Mouse (Mus musculus) kidney, embryonic 16.5 days (tissue): ENCODE data around the gene Spdl1. TPM values are rescaled to one million over a fixed set of nuclear protein-coding genes. Genes with fewer than 3 reads are reported as not detected.

Experiments
- ATAC-seq: fragments of 200-750 bp; cut with Nextera tagmentation; 2 replicates; pipeline ENCODE4 v1.8.0; 2017; ENCODE audit warnings: moderate TSS enrichment; ENCODE audit not compliant: low FRiP score, low TSS enrichment
- H3K27ac ChIP-seq: fragments of 300-500 bp; sonication (generic); 2 replicates; pipeline ENCODE4 v1.5.1; 2014; ENCODE audit warnings: low read length
- H3K27me3 ChIP-seq: fragments of 300-500 bp; sonication (generic); 2 replicates; pipeline ENCODE4 v1.6.1; 2014; ENCODE audit warnings: low read length, control low read depth, mixed read lengths; ENCODE audit not compliant: insufficient read depth
- H3K36me3 ChIP-seq: fragments of 300-500 bp; sonication (generic); 2 replicates; pipeline ENCODE4 v1.6.1; 2014; ENCODE audit warnings: low read length, control low read depth, mixed read lengths; ENCODE audit not compliant: insufficient read depth
- H3K4me1 ChIP-seq: fragments of 300-500 bp; sonication (generic); 2 replicates; pipeline ENCODE4 v1.6.1; 2014; ENCODE audit warnings: low read length, control low read depth, mixed read lengths; ENCODE audit not compliant: insufficient read depth
- H3K4me2 ChIP-seq: fragments of 300-500 bp; sonication (generic); replicated peaks from 2 replicates; pipeline ENCODE4 v1.6.1; 2014; ENCODE audit warnings: low read depth, low read length
- H3K4me3 ChIP-seq: fragments of 300-500 bp; sonication (generic); 2 replicates; pipeline ENCODE4 v1.5.1; 2014; ENCODE audit warnings: mild to moderate bottlenecking, low read length
- H3K9ac ChIP-seq: fragments of 300-500 bp; sonication (generic); replicated peaks from 2 replicates; pipeline ENCODE4 v1.6.1; 2014; ENCODE audit warnings: low read length
- H3K9me3 ChIP-seq: fragments of 300-500 bp; sonication (generic); 2 replicates; pipeline ENCODE4 v1.6.1; 2016; ENCODE audit warnings: low read length, control low read depth
- WGBS: fragments of 180-500 bp; shearing (Covaris S2); extraction: QIAGEN DNeasy Blood & Tissue Kit; methylation state at CpG from one replicate; pipeline ENCODE4 v1.1.7; 2014; 5-methylcytosine and 5-hydroxymethylcytosine counted together
- polyA plus RNA-seq: library from polyadenylated mRNA; unstranded; fragments of >200 nt; fragmentation: Nextera tagmentation; extraction: Ambion mirVana; gene quantifications from 2 replicates; pipeline ENCODE4 v1.2.1, GENCODE M21; 2015

Gene Spdl1
- polyA plus RNA-seq, result 22.7 and 24.1 TPM in 2 replicates

DNA sequence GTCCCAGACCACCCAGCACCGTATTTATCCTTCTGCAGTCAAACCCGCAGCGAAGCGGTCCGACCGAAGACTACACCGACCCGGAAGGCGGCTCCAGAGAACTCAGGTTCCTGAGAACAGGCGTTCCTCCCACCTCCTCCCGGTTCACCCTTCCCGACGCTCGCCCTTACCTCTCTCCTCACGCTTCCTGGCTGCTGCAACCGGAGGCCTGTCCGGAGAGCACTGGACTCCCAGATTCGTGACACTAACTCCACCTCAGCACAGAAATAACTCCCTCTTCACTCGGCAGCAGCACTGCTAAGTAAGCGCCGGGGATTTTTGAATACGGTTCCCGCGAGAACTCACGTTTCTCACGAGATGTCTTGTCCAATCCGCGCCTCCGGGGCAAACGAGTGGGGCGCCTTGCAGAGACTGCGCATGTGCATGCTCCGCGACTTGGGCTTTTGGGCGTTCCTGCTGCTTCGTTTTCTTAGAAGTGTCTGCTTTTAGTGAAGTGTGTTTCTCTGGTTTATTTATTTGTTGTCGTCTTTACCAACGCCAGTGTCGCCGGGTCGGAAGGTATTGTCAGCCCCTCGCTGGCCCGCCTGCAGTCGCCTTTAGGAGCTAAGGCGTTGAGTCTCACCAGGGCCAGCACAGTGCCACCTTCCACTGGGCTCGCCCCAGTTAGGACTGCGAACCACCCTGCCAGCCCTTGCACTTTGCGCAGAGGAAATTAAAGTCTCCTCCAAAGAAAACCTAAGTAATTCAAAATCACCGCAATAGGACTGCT is at the start of gene Spdl1:
TSS of gene Spdl1 (minus strand) at position 324 of the 769 bp plus-strand sequence.
- peak within 1 kb of the TSS; percentile 70 for H3K4me3 ChIP-seq
- peaks cover 14% of the 10 kb centered on the region for H3K4me1 ChIP-seq
- H3K36me3 ChIP-seq, result peaks cover 15% of the 10 kb centered on the region
- H3K27me3 ChIP-seq, result no peaks in the 10 kb centered on the region
- ATAC-seq, result peak; percentile 96
- H3K4me2 ChIP-seq, result peak within 1 kb of the TSS; percentile 86
- peak within 1 kb of the TSS; percentile 77 for H3K27ac ChIP-seq
- under 1% methylated on average over 49 of the region's 49 CpGs for WGBS
- no peaks in the 10 kb centered on the region for H3K9me3 ChIP-seq
- peak within 1 kb of the TSS; percentile 79 for H3K9ac ChIP-seq

DNA sequence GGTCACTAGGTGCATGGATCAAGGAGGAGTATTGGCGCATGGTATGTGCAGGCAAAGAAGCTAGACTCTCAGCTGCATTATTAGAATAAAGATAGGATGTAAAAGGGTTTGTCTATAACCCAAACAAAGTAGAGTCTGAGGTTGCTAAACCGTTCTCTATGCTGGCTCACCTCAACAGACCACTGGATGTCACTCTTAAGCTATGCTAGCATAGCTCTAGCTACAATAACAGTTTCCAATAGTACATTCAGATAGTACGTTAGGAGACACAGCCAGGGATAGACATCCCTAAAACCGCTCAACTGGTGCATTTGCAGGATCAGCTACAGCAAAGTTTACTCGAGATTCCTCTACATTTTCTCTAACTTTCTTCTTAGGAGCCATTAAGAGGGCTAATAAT is 48.1 kb upstream of the Spdl1 start:
- Histone ChIP-seq H3K36me3 (no peaks in the 10 kb centered on the region), H3K4me1 (no peaks in the 10 kb centered on the region), H3K9me3 (no peaks in the 10 kb centered on the region), H3K9ac (no peak overlapping the region), H3K4me2 (no peak overlapping the region), H3K27ac (no peak overlapping the region), H3K27me3 (no peaks in the 10 kb centered on the region), H3K4me3 (no peak overlapping the region)
- WGBS, result 33% methylated on average over 5 of the region's 5 CpGs
- ATAC-seq, result no peak

DNA sequence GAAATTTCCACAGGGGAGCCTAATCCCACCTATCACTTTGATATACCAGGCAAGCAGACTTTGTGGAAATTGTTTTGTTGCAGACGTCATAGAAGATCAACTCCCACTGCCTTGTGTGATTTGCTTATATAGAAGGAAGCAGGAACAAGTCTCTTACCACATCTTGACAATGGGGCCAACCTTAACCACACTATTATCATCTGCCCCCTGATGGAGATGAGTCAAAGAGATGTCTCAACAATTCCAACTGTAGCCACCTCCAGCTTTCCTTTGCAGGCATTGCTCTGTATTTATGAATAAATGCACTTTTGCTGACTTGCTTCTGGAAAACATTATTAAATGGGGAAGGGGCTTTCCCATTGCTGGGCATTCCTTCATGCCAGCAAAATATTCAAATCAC is 46.2 kb upstream of the Spdl1 start:
- Histone ChIP-seq H3K36me3 (no peaks in the 10 kb centered on the region), H3K4me2 (no peak overlapping the region), H3K27me3 (no peaks in the 10 kb centered on the region), H3K4me1 (no peaks in the 10 kb centered on the region), H3K9me3 (no peaks in the 10 kb centered on the region), H3K9ac (no peak overlapping the region), H3K27ac (no peak overlapping the region), H3K4me3 (no peak overlapping the region)
- no peak for ATAC-seq
- WGBS, result 81% methylated on average over 1 of the region's 1 CpGs

DNA sequence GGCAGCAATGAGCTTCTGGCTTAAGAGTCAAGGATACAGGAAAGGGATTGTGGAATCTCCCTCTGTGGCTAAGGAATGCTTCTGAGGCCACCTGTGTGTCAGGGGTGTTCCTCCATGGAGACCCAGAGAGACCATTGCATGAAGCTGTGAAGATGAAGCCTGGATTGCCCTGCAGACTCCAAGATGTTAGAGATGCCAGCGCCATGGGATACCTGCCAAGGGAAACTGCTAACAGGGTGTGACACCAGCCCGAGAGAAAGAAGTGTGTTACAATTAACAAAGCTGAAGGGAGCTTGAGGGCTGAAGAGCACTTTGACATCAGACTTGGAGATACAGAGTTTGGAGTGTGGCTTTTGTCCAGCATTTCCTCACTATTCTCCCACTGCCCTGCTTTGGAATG is 40.4 kb upstream of the Spdl1 start:
- Histone ChIP-seq H3K9me3 (no peaks in the 10 kb centered on the region), H3K4me3 (no peak overlapping the region), H3K4me1 (no peaks in the 10 kb centered on the region), H3K4me2 (no peak overlapping the region), H3K27ac (no peak overlapping the region), H3K9ac (no peak overlapping the region), H3K36me3 (no peaks in the 10 kb centered on the region), H3K27me3 (no peaks in the 10 kb centered on the region)
- WGBS, result 78% methylated on average over 2 of the region's 2 CpGs
- ATAC-seq, result no peak

DNA sequence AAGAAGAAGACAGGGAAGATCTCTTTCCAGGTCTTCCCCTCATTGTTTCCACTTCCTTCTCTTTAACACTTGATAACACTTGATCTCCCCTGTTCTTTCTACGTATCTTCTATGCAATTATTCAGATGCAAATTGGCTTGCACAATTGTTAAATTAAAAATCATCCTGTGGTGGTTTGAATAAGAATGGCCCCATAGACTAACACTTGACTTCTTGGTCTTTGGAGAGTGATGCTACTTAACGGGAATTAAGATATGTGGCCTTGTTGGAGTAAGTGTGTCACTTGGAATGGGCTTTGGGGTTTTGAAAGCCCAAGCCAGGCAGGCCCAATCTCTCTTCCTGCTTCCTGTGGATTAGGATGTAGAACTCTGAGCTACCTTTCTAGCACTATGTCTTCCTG is 39.0 kb upstream of the Spdl1 start:
- WGBS, result 85% methylated on average over 2 of the region's 2 CpGs
- Histone ChIP-seq H3K4me2 (no peak overlapping the region), H3K27ac (no peak overlapping the region), H3K9me3 (no peaks in the 10 kb centered on the region), H3K36me3 (no peaks in the 10 kb centered on the region), H3K9ac (no peak overlapping the region), H3K27me3 (no peaks in the 10 kb centered on the region), H3K4me1 (no peaks in the 10 kb centered on the region), H3K4me3 (no peak overlapping the region)
- ATAC-seq, result no peak

DNA sequence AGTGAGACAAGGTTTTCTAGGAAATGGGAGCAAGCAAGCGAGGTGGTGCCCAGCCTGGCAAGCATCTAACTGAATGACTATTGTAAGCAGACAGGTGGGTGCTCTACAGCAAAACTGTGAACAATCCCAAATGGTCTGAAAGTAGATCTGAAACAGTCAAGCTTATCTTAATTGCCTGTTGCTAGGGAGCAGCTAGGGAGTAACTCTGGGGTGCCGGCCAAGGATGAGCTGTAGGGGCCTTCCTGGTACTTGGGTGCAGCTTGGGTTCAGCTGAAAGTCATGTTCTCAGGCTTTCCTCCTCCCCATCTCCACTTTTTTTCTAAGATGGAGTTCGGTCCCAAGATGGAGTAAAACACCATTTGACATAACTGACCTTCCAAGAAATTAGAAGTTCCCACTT is 38.5 kb upstream of the Spdl1 start:
- Histone ChIP-seq H3K27me3 (no peaks in the 10 kb centered on the region), H3K27ac (no peak overlapping the region), H3K9me3 (no peaks in the 10 kb centered on the region), H3K4me1 (no peaks in the 10 kb centered on the region), H3K36me3 (no peaks in the 10 kb centered on the region), H3K4me3 (no peak overlapping the region), H3K9ac (no peak overlapping the region), H3K4me2 (no peak overlapping the region)
- 82% methylated on average over 3 of the region's 3 CpGs for WGBS
- ATAC-seq, result no peak

DNA sequence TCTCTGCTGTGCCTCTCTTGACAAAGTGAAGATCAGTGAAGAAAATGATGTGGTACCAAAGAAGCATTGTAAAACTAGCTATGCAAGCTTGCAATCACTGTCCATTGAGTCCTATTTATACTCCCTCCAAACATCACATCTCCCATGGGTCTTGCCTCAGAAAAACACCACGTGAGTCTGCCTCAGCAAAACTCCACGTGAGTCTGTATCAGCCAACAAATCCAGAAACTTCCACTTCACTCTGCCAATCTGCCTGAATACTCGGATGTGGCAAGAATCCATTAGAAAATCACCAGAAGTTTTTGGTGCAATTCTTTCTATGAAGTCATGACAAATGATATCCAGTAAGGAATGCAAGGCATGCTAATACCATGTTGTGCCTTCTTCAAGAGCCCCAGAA is 38.0 kb upstream of the Spdl1 start:
- no peak for ATAC-seq
- H3K27ac ChIP-seq, result no peak overlapping the region
- H3K4me1 ChIP-seq, result no peaks in the 10 kb centered on the region
- H3K27me3 ChIP-seq, result no peaks in the 10 kb centered on the region
- 89% methylated on average over 3 of the region's 3 CpGs for WGBS
- no peak overlapping the region for H3K9ac ChIP-seq
- no peaks in the 10 kb centered on the region for H3K36me3 ChIP-seq
- H3K4me3 ChIP-seq, result no peak overlapping the region
- no peak overlapping the region for H3K4me2 ChIP-seq
- no peaks in the 10 kb centered on the region for H3K9me3 ChIP-seq

DNA sequence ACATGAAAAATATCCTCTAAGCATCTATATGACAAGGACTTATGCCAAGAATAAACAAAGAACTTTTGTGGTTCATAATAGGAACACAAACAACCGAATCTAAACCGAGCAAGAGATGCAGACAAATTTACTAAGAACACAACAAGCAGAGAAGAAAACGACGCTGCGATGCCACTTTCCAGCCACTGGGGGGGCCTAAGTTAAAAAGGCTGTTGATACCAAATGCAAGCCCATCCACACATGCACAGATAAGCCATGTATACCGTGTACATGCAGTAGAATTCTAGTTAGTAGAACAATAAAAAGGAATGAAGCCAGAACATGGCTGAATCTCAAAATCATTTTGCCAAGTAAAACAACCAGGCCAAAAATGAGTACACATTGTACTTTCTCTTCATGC is 35.2 kb upstream of the Spdl1 start:
- no peak overlapping the region for H3K4me3 ChIP-seq
- no peak overlapping the region for H3K27ac ChIP-seq
- H3K36me3 ChIP-seq, result no peaks in the 10 kb centered on the region
- no peak overlapping the region for H3K9ac ChIP-seq
- ATAC-seq, result no peak
- no peaks in the 10 kb centered on the region for H3K9me3 ChIP-seq
- H3K4me2 ChIP-seq, result no peak overlapping the region
- no peaks in the 10 kb centered on the region for H3K4me1 ChIP-seq
- WGBS, result 37% methylated on average over 6 of the region's 6 CpGs
- no peaks in the 10 kb centered on the region for H3K27me3 ChIP-seq

DNA sequence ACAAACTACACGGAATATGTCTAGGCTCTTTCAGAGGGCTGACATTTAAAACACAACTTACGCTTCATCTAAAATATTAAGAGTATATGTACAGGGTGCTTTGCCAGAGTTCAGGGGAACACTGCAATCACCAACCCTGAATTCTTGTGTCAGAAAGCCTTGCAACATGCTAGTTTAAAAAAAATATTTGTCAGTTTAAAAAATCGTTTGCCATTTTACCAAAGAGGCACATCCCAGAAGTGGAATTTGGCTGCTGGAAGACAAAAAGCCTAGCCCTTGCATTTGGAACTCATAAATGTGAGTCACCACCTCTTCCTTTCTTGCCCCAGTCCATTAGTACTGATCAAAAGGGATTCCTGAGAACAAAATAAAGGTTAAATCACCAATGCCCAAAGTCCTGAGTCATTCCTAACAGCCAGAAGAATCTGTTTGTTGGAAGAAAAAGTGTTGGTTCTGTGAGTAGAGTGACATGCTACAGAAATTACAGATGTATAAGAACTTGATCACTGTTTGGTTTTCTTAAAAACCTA is 32.4 kb upstream of the Spdl1 start:
- H3K27ac ChIP-seq, result no peak overlapping the region
- H3K27me3 ChIP-seq, result no peaks in the 10 kb centered on the region
- WGBS, result 67% methylated on average over 3 of the region's 3 CpGs
- ATAC-seq, result no peak
- no peaks in the 10 kb centered on the region for H3K4me1 ChIP-seq
- no peak overlapping the region for H3K4me3 ChIP-seq
- H3K4me2 ChIP-seq, result no peak overlapping the region
- H3K9ac ChIP-seq, result no peak overlapping the region
- H3K9me3 ChIP-seq, result no peaks in the 10 kb centered on the region
- no peaks in the 10 kb centered on the region for H3K36me3 ChIP-seq

DNA sequence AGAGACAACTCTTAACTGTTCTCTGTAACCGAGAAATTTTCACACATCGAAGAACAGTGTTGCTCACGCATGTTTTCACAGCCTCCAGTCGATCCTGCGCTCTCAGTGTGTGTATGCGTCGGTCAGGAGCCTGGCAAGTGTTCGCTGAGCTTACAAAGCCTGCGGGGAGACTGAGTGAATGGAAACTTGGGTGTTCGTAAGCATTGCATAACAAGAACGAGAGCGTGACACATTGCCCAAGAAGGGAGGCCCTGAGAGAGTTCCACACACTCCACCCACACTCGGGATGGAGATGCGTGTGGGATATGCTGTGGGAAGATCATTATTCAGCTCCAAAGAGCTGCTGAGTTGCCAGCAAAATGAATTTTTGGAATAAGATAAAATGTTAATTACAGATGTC is 31.7 kb upstream of the Spdl1 start:
- H3K4me3 ChIP-seq, result no peak overlapping the region
- no peak for ATAC-seq
- H3K36me3 ChIP-seq, result no peaks in the 10 kb centered on the region
- no peaks in the 10 kb centered on the region for H3K4me1 ChIP-seq
- no peak overlapping the region for H3K4me2 ChIP-seq
- H3K27me3 ChIP-seq, result no peaks in the 10 kb centered on the region
- no peak overlapping the region for H3K9ac ChIP-seq
- WGBS, result 72% methylated on average over 14 of the region's 14 CpGs
- H3K9me3 ChIP-seq, result no peaks in the 10 kb centered on the region
- H3K27ac ChIP-seq, result no peak overlapping the region
